Mouse (Mus musculus) liver, postnatal 0 days (tissue): ENCODE data around the gene 4931417E11Rik.

Experiments used
- CTCF ChIP-seq: sonication (generic); IDR thresholded peaks from 2 replicates; pipeline ENCODE4 v1.5.1; 2016; ENCODE audit warnings: antibody characterized with exemption, low read depth
- EP300 ChIP-seq: IDR thresholded peaks from 2 replicates; pipeline ENCODE4 v1.6.1; 2016; ENCODE audit warnings: antibody characterized with exemption, low read depth, mild to moderate bottlenecking

GRCm38 (mm10) chr6:73428618-73429336, 40.7 kb downstream of the 4931417E11Rik start:
- TF ChIP-seq EP300 (no peak), CTCF (no peak)
